Mouse (Mus musculus) kidney, postnatal 0 days (tissue): ENCODE data around the gene Dhrs11. TPM values are rescaled to one million over a fixed set of nuclear protein-coding genes. Genes with fewer than 3 reads are reported as not detected.

Experiments
- ATAC-seq: fragments of 200-750 bp; cut with Nextera tagmentation; replicated peaks from 2 replicates; pipeline ENCODE4 v1.8.0; 2017; ENCODE audit warnings: low read depth, moderate number of reproducible peaks, moderate TSS enrichment, moderate library complexity; ENCODE audit not compliant: low FRiP score
- DNase-seq: peaks from one replicate; pipeline ENCODE4 v3.0.0-alpha.2; 2016; ENCODE audit warnings: low spot score
- H3K27ac ChIP-seq: fragments of 300-500 bp; sonication (generic); 2 replicates; pipeline ENCODE4 v1.5.1; 2014; ENCODE audit warnings: mild to moderate bottlenecking
- H3K27me3 ChIP-seq: fragments of 300-500 bp; sonication (generic); 2 replicates; pipeline ENCODE4 v1.6.1; 2014; ENCODE audit warnings: low read length, mixed read lengths; ENCODE audit not compliant: insufficient read depth
- H3K36me3 ChIP-seq: fragments of 300-500 bp; sonication (generic); 2 replicates; pipeline ENCODE4 v1.6.1; 2014; ENCODE audit warnings: low read length, mixed read lengths; ENCODE audit not compliant: insufficient read depth
- H3K4me1 ChIP-seq: fragments of 300-500 bp; sonication (generic); replicated peaks from 2 replicates; pipeline ENCODE4 v1.6.1; 2014; ENCODE audit warnings: antibody characterized with exemption, low read length, mixed read lengths; ENCODE audit not compliant: insufficient read depth
- H3K4me2 ChIP-seq: fragments of 300-500 bp; sonication (generic); 2 replicates; pipeline ENCODE4 v1.6.1; 2014; ENCODE audit warnings: mild to moderate bottlenecking, low read length, moderate library complexity, mixed read lengths
- H3K4me3 ChIP-seq: fragments of 300-500 bp; sonication (generic); replicated peaks from 2 replicates; pipeline ENCODE4 v1.5.1; 2014; ENCODE audit warnings: low read depth, low read length
- H3K9ac ChIP-seq: fragments of 300-500 bp; sonication (generic); 2 replicates; pipeline ENCODE4 v1.6.1; 2014; ENCODE audit warnings: low read depth, low read length
- H3K9me3 ChIP-seq: fragments of 300-500 bp; sonication (generic); replicated peaks from 2 replicates; pipeline ENCODE4 v1.6.1; 2016; ENCODE audit warnings: low read length, inconsistent platforms, mixed read lengths
- CTCF ChIP-seq: IDR thresholded peaks from 2 replicates; pipeline ENCODE4 v1.5.1; 2016; ENCODE audit warnings: antibody characterized with exemption, low read depth, mild to moderate bottlenecking, moderate library complexity
- whole genome bisulfite sequencing: fragments of 180-500 bp; shearing (Covaris S2); extraction: QIAGEN DNeasy Blood & Tissue Kit; methylation state at CpG from one replicate; pipeline ENCODE4 v1.1.7; 2014; 5-methylcytosine and 5-hydroxymethylcytosine counted together
- polyA plus RNA-seq: library from polyadenylated mRNA; unstranded; fragments of >200 nt; fragmentation: Nextera tagmentation; extraction: Ambion mirVana; gene quantifications from 2 replicates; pipeline ENCODE4 v1.2.1, GENCODE M21; 2015

Gene Dhrs11
- polyA plus RNA-seq, 1 experiment from 2014 or later = 13.8 TPM

DNA sequence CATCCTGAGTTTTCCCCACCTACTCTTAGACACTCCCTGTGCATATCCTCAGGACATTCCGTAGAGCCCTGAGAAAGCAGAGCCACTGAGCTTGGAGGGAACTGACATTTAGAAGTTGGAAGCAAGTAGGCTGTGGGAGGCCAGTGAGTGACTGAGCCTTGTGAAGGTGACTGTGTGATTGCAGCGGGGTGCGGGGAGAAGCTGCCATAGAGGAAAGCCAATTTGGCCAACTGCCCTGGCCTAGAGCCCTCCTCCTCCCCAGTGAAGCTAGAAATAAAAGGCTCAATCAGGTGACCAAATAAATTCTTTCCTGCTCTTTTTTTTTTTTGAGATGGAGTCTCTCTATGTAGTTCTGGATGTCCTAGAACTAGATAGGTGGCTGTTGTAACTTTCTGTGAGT lies 2.6 kb downstream of the Dhrs11 start:
- 53% methylated on average over 3 of the region's 3 CpGs for WGBS
- TF ChIP-seq CTCF = no peak
- Histone ChIP-seq H3K27ac (no peak overlapping the region), H3K4me3 (no peak overlapping the region), H3K27me3 (no peaks in the 10 kb centered on the region), H3K9me3 (no peaks in the 10 kb centered on the region), H3K4me1 (no peaks in the 10 kb centered on the region; the same call in 1 of the 2 replicates), H3K36me3 (no peaks in the 10 kb centered on the region), H3K9ac (no peak overlapping the region), H3K4me2 (no peak overlapping the region)
- peak; percentile 6 for DNase-seq
- no peak for ATAC-seq

- 80% methylated on average over 10 of the region's 10 CpGs for WGBS
- no peak overlapping the region for H3K27ac ChIP-seq
- H3K9me3 ChIP-seq = no peaks in the 10 kb centered on the region
- H3K4me2 ChIP-seq = no peak overlapping the region
- no peak overlapping the region for H3K9ac ChIP-seq
- TF ChIP-seq CTCF = no peak
- no peaks in the 10 kb centered on the region for H3K36me3 ChIP-seq
- ATAC-seq (no peak), DNase-seq (no peak)
- no peaks in the 10 kb centered on the region; the same call in 1 of the 2 replicates for H3K4me1 ChIP-seq
- H3K27me3 ChIP-seq = no peaks in the 10 kb centered on the region
- H3K4me3 ChIP-seq = no peak overlapping the region
Measured at GRCm38 (mm10) chr11:84825261-84825807, 3.5 kb downstream of the Dhrs11 start.

DNA sequence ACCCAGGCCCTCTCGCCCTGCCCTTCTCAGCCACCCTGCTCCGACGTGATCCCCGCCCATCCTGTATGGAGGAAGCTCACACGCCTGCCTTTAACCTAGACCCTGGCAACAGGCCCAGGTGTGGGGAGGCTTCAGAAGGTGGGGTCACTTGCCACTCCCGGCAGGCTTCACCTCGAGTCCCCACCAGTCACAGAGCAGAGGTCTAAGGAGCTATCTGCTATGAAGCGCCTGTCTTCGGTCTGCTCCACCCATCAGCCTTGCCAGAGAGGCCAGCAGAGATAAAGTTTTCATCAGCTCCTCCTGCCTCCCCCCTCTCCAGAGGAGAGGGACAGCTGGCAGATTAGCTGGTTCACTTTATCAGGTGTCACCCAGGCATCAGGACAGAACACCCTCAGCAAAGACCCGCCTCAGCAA lies 5.3 kb downstream of the Dhrs11 start:
- Histone ChIP-seq H3K4me2 (no peak overlapping the region), H3K4me1 (no peaks in the 10 kb centered on the region; the same call in 1 of the 2 replicates), H3K27me3 (no peaks in the 10 kb centered on the region), H3K4me3 (no peak overlapping the region), H3K9me3 (no peaks in the 10 kb centered on the region), H3K9ac (no peak overlapping the region), H3K27ac (no peak overlapping the region), H3K36me3 (no peaks in the 10 kb centered on the region)
- no peak for TF ChIP-seq CTCF
- WGBS = 60% methylated on average over 10 of the region's 10 CpGs
- ATAC-seq (no peak), DNase-seq (no peak)

GRCm38 (mm10) chr11:84822487-84822886 lies 6.3 kb downstream of the Dhrs11 start:
- Histone ChIP-seq H3K27me3 (no peaks in the 10 kb centered on the region), H3K4me1 (no peaks in the 10 kb centered on the region), H3K4me3 (no peak overlapping the region), H3K9ac (no peak overlapping the region), H3K4me2 (no peak overlapping the region), H3K9me3 (no peaks in the 10 kb centered on the region), H3K27ac (no peak overlapping the region), H3K36me3 (no peaks in the 10 kb centered on the region)
- ATAC-seq (no peak), DNase-seq (no peak)
- WGBS = 79% methylated on average over 5 of the region's 5 CpGs
- TF ChIP-seq CTCF = no peak

- H3K9me3 ChIP-seq = no peaks in the 10 kb centered on the region
- TF ChIP-seq CTCF = no peak
- H3K9ac ChIP-seq = no peak overlapping the region
- no peaks in the 10 kb centered on the region for H3K4me1 ChIP-seq
- no peak overlapping the region for H3K4me2 ChIP-seq
- ATAC-seq (no peak), DNase-seq (no peak)
- no peak overlapping the region for H3K27ac ChIP-seq
- no peaks in the 10 kb centered on the region for H3K27me3 ChIP-seq
- no peak overlapping the region for H3K4me3 ChIP-seq
- 90% methylated on average over 9 of the region's 9 CpGs for WGBS
- no peaks in the 10 kb centered on the region for H3K36me3 ChIP-seq
Measured at GRCm38 (mm10) chr11:84821131-84821770, 7.5 kb downstream of the Dhrs11 start.

DNA sequence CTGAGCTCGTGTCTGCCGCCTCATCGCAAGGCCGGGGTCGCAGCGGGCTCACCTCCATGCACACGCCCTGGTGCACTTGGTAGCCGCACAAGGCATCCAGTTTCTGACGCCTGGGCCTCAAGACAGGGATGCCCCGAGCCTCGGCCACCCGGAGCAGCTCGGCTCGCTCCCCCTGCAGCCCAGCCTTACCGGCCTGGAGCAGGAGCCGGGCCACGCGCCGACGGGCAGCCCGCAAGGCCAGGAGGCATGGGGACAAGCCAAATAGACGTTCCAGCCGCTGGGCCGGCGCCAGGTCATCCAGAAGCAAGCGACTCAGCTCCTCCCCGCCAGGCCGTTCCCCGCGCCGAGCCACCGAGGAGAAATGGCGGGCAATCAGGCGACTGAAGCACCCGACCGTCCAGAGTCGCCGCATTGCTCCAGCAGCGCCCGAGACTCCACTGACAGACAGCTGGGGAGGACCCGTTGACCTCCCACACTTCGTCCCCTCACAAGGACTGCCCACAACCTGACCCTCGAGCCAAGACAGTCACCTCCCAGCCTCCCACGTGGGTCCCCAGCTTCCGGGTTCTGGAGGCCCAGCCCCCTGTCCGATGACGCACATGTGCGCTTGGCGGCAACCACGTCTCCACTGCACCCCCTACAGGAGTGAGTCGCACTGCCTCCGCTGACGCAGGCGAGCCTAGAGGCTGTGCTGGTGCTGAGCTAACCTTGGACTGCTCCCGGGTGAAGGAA lies 9.7 kb downstream of the Dhrs11 start, which contains the start of gene Mrm1:
TSS of gene Mrm1 (minus strand) at position 555 of the 732 bp plus-strand sequence.
- H3K9ac ChIP-seq = peak within 1 kb of the TSS; percentile 76
- under 1% methylated on average over 55 of the region's 55 CpGs for WGBS
- DNase-seq (peak; percentile 96), ATAC-seq (peak; percentile 88)
- H3K4me3 ChIP-seq = peak within 1 kb of the TSS; percentile 72
- peak within 1 kb of the TSS; percentile 88 for H3K27ac ChIP-seq
- peak within 1 kb of the TSS; percentile 100 for H3K4me2 ChIP-seq
- no peaks in the 10 kb centered on the region for H3K9me3 ChIP-seq
- no peaks in the 10 kb centered on the region for H3K27me3 ChIP-seq
- no peaks in the 10 kb centered on the region for H3K4me1 ChIP-seq
- peak; percentile 88 for TF ChIP-seq CTCF
- H3K36me3 ChIP-seq = no peaks in the 10 kb centered on the region
